Mouse (Mus musculus): ENCODE measurements around the gene Ift46.

Ift46 gene

DNA sequence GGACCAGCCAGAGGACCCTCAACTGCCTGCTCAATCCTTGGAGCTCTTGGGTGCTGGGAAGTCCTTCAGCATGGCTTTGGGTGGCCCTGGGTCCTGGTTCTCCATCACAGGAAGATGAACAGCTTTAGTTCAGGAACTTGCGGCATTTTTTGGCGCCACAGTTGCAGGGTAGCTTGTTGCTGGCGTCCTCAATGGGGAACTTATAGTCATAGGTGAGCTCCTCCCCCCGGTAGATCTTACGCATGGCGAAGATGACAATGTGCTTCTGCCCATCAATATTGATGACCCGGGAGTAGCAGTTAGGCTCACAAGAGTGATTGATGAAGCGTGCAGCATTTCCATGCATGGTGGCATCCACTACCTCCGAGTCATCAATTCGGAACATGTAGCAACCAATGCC is 40.1 kb downstream of the Ift46 start:
- no peak for DNase-seq (ENCODE audit: low read depth)

DNA sequence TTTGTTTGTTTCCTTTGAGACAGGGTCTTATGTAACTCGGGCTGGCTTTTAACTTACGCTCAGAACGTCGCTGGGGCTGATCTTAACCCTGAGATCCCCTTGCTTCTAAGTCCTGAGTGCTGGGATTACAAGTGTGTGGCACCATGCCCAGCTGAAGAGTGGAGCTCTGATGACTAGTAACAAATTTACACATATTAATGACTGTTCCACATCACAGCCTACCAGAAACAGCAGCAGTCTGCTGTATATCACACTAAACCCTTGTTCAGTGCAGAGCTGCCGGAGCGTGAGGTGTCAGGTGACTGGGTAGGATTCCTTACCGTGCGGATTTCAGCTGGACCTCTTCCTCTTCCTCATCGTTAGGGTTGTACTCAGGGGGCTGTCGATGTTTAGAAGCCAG is 42.6 kb downstream of the Ift46 start:
- DNase-seq (ENCODE audit: low read depth): no peak

DNA sequence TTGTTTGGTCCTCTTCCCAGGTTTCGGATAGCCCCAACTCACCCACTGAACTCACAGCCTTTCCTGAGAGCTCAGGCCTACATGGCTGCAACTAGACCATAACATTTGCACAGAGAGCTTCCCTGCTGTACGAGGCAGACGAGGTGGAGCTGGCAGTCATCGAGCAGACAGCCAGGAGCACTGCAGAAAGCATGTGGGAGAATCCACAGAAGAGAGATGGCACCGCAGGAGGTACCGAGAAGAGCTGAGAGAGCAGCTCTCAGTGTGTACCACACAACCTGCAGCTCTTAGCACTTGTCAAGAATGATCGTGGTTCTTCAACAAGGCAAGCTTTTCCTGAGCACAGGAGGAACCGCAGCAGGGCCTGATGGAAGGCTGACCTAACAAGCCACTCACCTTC is 46.5 kb downstream of the Ift46 start:
- no peak for DNase-seq (ENCODE audit: low read depth)

DNA sequence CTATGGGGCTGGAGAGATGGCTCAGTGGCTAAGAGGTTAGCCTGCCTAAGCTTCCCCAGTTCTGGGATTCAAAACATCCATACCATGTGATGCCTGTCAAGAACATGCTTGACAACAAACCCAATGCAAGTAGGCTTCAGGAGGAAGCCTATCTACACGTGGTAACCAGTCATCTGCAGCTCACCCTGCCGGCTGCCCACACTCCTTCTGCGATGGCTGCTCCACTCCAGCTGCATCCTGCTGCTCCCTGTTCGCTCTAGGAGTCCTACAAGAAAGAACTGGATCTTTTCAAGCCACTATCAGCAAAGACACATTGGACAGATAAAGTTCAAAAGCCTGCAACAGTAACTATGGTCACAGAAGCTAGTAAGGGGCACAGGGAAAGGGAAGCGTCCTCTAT is 49.8 kb downstream of the Ift46 start:
- DNase-seq (ENCODE audit: low read depth): no peak

DNA sequence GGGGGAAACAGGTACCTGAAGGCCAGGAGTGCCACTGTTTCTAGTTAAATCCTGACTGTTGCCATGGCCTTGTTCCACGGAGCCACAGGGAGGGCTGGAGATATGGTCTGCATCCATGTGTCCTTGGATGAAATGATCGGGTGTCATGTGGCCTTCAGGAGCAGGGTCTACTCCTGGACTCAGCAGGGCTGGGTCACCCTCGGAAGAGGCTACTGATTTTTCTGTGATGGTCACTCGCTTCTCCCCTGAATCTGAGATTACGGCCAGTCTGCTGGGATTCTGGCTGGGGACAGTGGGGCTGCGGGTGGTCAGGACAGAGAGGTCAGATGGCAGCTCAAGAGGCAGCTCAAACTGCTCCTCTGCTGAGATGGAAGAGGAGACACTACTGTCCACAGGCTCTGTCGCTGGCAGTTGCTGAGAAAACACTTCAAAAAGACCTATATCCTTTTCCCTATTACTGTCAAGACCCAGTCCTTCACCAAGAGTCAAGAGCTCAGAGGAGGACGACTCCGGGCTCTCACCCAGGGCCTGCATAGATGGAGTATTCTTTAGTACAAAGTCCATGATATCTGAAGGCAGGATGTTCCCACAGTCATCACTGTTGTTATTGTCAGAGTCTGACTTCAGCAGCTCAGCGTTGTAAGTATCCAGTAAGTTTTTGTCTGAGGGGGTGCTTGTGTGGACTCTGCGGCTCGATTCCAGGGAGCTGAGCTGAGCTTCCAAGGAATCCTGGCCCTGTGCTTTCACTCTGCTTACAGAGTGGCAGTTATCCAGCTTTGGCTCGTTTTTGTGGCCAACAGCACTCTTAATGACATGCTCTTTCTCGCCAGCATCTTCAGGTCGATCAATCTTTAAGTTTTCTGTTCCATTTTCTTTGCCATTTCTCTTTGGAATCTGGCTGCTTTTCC is 52.5 kb downstream of the Ift46 start:
- DNase-seq (ENCODE audit: low read depth): no peak

DNA sequence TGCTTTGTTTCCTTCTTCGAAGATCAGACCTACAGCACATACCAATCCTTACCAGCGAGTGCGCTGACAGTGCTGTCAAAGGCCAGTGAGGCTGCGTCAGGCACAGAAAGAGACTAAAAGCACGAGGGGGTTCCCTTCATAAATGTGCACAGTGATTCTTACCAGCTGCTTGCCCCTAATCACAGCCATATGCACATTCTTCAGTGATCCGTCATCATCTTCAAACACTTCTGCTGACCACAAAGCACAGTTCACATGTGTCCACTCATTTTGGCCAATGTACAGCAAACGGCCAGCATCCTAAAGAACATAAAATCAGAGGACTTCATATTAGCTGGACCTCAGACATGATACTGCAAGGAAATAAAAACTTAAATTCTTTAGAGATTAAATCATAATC is 59.0 kb downstream of the Ift46 start:
- DNase-seq (ENCODE audit: low read depth): peak; percentile 88

DNA sequence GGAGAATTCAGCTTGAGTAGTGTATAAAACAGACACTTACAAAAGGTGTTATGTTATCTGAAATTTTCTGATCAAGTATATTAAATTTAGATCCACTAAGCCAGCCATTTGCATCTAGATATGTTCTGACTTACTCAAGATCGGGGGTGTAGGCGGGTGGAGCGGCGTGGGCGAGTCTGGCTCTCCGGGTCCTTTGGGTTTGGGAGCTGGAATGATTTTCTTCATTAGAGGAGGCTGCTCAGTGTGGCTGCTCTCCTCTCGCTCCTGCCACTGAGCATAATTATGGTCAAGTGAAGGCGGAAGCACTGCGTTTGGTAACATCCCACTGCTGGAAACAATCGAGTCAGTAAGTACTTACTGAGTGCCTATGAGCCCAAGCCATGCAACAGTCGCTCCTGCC is 61.2 kb downstream of the Ift46 start:
- no peak for DNase-seq (ENCODE audit: low read depth)

DNA sequence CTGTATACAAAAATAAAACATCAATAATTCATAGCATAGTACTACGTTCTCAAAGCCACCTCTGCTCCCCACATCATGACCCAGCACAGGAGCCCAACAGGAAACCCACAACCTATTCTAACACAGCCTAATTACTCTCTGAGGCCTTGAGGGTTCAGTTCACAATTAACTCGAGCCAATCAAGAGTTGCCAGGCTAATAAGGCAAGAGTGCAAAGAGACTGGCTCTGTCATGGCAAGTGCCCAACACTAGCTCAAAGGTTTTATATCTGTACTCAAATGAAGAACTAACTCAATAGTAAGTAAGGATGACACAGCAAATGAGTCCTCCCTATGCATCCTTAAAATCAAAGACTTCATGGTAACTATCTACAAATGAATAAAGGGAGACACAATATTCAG is 62.8 kb downstream of the Ift46 start:
- DNase-seq (ENCODE audit: low read depth): no peak

DNA sequence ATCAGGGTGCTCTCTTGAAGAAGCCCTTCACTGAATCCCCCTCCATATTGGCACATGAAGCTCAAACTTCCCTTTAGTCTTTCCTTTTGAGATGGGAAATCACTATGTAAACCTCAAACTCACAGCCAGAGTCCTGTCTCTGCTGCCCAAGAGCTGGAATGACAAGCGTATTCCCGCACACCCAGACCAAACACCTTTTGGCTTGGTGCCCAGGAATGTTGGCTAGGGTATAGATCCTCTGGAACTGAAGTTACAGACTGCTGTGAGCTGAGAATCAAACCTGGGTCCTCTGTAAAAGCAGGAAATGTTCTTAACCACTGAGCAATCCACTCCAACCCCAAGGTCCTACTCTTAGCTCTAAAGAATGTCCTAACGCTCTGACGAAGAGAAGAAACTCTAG is 64.6 kb downstream of the Ift46 start:
- DNase-seq (ENCODE audit: low read depth): peak; percentile 37

DNA sequence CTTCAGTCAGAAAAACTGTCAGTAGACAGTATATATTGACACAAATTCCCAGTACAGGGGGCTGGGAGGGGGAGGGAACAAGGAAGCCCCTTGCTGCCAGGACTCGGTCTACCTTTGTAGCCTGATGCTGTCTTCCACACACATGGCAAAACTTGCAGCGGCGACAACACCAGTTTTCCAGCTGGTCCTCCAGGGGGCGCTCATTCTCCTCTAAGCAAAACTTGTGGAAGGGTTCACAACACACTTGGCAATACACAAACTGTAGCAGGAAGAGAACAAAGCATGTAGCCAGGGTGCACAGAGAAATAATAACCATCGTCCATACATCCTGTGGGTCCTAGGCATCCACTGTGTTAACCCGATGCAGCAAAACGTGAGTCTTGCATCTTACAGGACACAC is 68.7 kb downstream of the Ift46 start:
- DNase-seq (ENCODE audit: low read depth): peak; percentile 84

DNA sequence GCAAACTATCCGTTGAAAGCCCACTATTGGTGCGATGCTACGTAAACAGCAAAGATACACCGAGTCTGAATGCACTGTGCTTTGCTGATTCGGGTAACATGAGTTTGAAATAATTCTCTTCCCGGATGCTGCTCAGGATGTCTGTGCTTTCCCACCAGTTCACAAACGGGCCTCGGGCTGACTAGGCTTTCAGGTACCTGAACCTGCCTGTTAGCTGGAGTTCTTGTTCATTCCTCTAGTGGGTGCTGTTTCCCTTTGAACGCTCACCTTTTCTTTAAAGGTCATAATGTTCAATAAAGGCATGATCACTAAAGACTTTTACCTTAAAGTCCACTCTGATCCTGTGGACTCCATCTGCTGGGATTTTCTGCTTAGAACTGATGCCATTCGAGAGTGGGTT is 73.5 kb downstream of the Ift46 start:
- DNase-seq (ENCODE audit: low read depth): peak; percentile 29

Measured in NIH3T3 (cell line).